Mouse (Mus musculus) thymus, postnatal 4 days (tissue): ENCODE data around the gene Clrn3.
"Not testable (repeated sequence)": the region's sequence is repeated elsewhere in the genome, so short reads cannot be mapped to it uniquely, and the experiment has no call there.

Experiments used
- DNase-seq: peaks from one replicate; pipeline ENCODE4 v3.0.0; 2021

The Clrn3 gene

DNA sequence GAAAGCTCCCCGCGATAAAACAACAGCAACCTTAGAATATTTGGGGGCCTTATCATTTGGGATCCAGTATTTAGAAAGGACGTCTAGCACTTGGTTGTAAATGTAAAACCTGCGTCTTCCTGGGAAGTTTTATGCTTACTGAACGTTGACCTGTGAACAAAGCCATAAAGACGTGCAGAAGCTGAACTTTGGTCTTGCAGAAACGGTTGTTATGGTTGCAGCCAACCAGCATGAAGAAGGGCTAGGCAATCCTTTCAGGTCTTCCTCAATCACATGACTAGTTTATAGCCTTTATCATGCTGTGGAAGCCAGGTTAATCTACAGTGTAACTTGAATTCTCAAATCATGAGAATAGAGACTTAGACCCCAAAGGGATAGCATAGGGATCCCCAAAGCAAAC lies at the start of gene Clrn3:
Clrn3 (minus strand) TSS at position 140 of the 400 bp plus-strand sequence.
- no peak for DNase-seq

DNA sequence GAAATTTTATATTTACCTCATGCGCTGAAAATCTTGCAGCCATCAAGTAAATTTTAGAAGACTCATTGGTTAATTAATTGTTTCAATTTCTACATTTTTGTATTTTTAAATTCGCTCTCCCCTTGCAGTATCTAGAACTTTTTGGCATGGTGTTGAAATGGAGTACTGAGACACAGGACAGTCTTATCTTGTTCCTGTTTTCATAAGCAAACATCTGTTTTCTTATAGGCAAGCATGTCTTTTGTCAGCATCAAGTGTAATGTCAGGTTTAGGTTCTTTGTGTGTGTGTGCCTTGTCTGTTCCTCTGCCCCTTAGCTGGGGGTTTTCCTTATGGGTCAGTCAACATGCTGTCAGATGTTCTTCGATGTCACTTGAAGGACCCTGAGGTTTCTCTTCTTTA lies 47.9 kb upstream of the Clrn3 start:
- DNase-seq = no peak

- DNase-seq = not testable (repeated sequence)
Measured at GRCm38 (mm10) chr7:135575319-135576069, 47.0 kb upstream of the Clrn3 start.

- no peak for DNase-seq
Measured at GRCm38 (mm10) chr7:135571951-135572559, 43.6 kb upstream of the Clrn3 start.

DNA sequence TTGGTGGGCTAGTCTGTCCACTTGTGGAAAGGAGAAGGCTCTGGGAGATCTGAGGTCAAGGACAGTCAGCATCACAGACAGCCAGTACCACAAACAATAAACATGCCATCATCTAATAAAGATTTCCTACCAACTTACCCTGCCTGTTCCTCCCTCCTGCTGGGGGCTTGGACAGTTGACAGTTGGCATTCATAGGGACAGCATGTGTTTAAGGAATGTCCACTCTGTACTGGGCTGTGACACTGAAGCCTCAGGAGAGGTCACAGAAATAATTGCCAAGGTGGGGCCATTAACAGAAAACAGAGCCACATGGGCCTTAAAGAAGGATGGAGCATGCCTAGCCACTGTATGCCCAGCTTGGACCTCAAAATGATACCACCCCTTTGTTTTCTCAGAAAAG lies 42.9 kb upstream of the Clrn3 start:
- no peak for DNase-seq

- DNase-seq = no peak
Measured at GRCm38 (mm10) chr7:135568550-135568949, 40.1 kb upstream of the Clrn3 start.

- DNase-seq = no peak
Measured at GRCm38 (mm10) chr7:135567582-135567981, 39.1 kb upstream of the Clrn3 start.

- no peak for DNase-seq
Measured at GRCm38 (mm10) chr7:135566013-135566412, 37.6 kb upstream of the Clrn3 start.

GRCm38 (mm10) chr7:135564022-135564421 lies 35.6 kb upstream of the Clrn3 start:
- DNase-seq = no peak

DNA sequence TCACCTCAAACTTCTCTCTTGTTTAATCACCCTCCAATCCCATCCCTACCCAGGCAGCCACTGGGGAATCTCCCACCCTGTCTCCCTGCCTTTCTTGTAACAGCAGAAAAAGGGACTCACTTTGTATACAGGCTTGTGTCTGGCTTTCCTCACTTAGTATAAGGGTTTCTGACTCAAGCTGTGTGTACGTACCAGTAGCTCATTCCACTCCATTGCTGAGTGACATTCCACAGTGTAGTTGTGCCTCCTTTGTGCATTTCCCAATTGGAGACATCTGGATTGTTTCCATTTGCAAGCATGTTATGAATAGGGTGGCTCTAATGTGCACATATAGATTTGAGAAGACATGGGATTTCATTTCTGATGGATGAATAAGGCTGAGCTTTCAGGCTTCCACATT lies 31.8 kb upstream of the Clrn3 start:
- DNase-seq = no peak

DNA sequence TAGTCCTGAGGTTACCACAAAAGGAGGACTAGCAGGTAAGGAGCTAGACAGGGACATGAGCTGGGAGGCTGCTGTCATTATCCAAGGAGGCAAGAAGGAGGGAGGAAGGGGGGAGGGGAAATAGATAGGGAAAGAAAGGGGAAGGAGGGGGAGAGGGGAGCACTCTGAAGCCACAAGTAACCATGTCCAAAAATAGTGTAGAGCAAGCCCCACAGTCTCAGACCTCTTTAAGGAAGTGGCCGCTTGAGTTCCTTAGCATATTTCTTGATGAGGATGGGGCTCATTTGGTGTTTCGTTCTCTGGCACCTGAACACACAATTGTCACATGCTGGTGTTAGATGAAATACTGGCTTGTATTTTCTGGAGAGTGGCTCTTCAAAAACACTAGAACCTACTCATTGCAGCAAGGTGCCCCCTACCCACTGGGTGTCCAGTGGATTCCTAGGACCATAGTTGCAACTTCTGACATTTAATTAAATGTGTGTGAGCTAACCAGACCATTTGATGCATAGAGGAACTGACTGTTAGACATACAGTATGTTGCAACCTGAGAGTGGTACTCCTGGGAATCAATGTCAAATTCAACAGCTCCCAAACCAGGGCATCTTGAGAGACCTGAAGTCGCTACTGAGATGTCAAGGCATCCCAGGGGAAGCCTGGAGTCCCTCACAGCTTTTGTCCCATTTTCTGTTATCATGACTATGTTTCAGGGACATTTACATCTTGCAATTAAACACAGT lies 28.4 kb upstream of the Clrn3 start:
- no peak for DNase-seq

- no peak for DNase-seq
Measured at GRCm38 (mm10) chr7:135553550-135553949, 25.1 kb upstream of the Clrn3 start.

DNA sequence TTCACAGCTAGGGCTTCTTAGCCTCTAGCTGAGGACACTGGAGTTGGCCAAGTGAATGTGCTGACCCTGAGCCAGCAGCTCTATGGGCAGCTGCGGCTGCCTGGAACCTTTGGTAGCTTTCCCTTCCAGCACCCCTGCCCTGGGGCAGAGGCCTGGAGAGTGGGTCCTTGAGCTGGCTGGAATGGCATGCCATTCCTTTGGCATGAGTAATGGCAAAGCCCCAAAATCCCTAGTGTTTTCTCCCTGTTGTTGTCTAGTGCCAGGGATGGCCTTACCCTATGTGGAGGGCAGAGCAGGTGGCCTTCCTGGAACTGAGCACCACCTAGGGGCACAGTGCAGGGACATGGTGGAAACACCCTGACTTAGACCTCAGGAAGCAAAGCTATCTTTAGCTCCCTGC lies 23.1 kb upstream of the Clrn3 start:
- DNase-seq = no peak

DNA sequence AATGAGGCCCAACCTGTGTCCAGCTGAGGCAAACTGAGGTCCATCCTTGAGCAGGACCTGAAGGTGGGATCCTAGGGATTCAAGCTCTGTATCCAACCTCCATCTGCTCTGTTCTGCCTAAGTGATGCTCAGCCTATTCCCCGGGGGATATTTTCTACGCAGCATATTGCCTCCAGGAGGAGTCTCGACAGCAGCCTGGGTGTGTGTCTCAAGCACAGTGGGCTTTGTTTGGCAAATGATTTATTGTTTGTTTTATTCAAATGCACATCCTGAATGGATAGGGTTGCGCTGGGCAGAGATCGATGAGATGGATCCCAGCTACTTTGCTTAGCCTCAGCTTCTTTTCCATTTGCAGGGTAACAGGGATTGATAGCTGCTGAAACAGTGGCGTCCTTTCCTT lies 20.0 kb upstream of the Clrn3 start:
- DNase-seq = no peak

DNA sequence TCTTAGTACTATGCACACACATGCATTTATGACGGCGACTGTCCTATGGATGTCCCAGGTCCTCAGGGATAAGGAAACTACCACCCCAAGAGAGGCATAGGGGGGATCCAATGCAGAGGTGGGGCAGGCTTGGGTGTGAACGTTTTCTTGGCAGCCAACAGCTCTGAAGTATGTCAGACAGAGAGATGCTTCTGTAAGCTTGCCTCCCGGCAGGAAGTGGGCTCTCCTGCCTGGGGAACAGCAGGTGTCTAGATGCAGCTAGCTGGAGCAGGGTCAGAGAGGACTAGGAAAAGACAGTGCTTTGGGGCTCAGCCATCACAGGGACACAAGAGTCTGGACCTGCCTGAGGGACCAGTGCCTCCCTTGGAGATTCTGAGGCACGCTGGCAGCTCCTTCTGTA lies 18.1 kb upstream of the Clrn3 start:
- DNase-seq = peak; percentile 56

DNA sequence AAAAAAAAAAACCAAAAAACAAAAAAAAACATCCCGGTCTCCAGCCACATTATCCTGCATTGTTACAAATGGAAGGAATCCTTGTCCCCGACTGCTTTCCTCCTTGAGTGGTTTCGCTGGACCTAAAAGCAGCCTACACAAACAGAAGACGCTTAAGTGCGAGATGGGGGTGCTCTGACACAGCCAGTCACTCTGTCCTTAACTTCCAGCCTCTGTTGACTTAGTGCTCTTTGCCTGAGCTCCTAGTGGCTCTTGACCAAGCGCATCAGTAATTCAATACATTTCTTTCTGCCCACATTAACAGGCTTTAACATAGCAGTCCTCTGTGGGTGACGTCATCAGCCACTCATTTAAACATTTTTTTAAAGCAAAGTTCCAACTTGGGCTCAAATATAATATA lies 17.5 kb upstream of the Clrn3 start:
- DNase-seq = no peak

DNA sequence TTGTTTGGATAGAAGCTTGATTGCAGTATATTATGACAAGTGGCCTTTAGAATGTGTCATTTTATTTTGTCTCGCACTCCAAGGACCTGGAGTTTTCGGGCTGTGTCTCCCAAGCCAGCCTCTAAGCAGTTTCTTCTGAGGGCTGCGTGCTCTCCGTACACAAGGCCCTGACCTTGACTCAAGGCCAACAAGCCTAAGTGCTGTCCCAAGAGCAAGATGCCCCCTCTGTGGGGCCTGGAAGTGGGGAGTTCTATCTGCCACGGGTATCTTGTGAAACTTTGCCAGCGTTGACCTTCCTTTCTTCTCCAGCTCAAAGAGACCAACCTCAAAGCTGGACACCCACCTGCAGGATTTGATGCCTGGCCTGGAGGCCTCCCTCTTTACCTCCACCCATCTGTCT lies 15.9 kb upstream of the Clrn3 start:
- no peak for DNase-seq

- no peak for DNase-seq
Measured at GRCm38 (mm10) chr7:135543033-135543432, 14.6 kb upstream of the Clrn3 start.

- peak; percentile 65 for DNase-seq
Measured at GRCm38 (mm10) chr7:135542235-135542634, 13.8 kb upstream of the Clrn3 start.

GRCm38 (mm10) chr7:135539429-135539828 lies 11.0 kb upstream of the Clrn3 start:
- DNase-seq = no peak

- no peak for DNase-seq
Measured at GRCm38 (mm10) chr7:135537948-135538741, 9.7 kb upstream of the Clrn3 start.

GRCm38 (mm10) chr7:135537341-135537901 lies 9.0 kb upstream of the Clrn3 start, which contains the start of gene Ptpre:
Gene Ptpre (plus strand): TSS chr7:135537481.
- DNase-seq = peak; percentile 90

GRCm38 (mm10) chr7:135535908-135536307 lies 7.5 kb upstream of the Clrn3 start:
- DNase-seq = no peak
